Mouse (Mus musculus): ENCODE measurements around the gene Gm6205.
"Not testable (repeated sequence)": the region's sequence is repeated elsewhere in the genome, so short reads cannot be mapped to it uniquely, and the experiment has no call there.

GRCm38 (mm10) chr5:94616242-94616641 lies 31.9 kb upstream of the Gm6205 start, which contains the start of gene Gm3147:
- TF ChIP-seq CTCF, EP300 (IDR thresholded peaks at IDR 0.05; ENCODE audit: low read depth): not testable (repeated sequence)

Data from heart, postnatal 0 days (tissue).